Mouse (Mus musculus) spleen, postnatal 0 days (tissue): ENCODE measurements around the gene Golga3. TPM values are rescaled to one million over a fixed set of nuclear protein-coding genes. Genes with fewer than 3 reads are reported as not detected.

Experiments used
- polyA plus RNA-seq: library from polyadenylated mRNA; unstranded; fragments of >200 nt; fragmentation: Nextera tagmentation; extraction: Ambion mirVana; gene quantifications from 2 replicates; pipeline ENCODE4 v1.2.1, GENCODE M21; 2015

Gene Golga3
- 7.4 TPM in 2 replicates for polyA plus RNA-seq

GRCm38 (mm10) chr5:110176362-110177020 lies at the start of gene Golga3:
Gene Golga3 (plus strand): TSS chr5:110176701.

GRCm38 (mm10) chr5:110135293-110136086 lies 41.0 kb upstream of the Golga3 start, which contains the start of gene Chfr:
Gene Chfr (plus strand): TSS chr5:110135842.

GRCm38 (mm10) chr5:110230780-110231461 lies 54.4 kb downstream of the Golga3 start, which contains the start of gene Ankle2:
Gene Ankle2 (plus strand): TSS chr5:110231004.

GRCm38 (mm10) chr5:110269141-110270101 lies 92.9 kb downstream of the Golga3 start, which contains the start of gene Pgam5:
Gene Pgam5 (minus strand): TSS chr5:110269913.

Other genes starting within 250 kb of the Golga3 start
- 15.3 and 16.2 TPM in 2 replicates for gene Zfp932, start 180.2 kb upstream of the Golga3 start, polyA plus RNA-seq
- gene Gm17655, start 104.2 kb upstream of the Golga3 start, polyA plus RNA-seq = 1.6 and 1.8 TPM in 2 replicates
- 0.41 and 0.61 TPM in 2 replicates for gene Gm35315, start 82.3 kb upstream of the Golga3 start, polyA plus RNA-seq
- 0.36 and 0.49 TPM in 2 replicates for gene Plcxd1, start 76.7 kb upstream of the Golga3 start, polyA plus RNA-seq
- gene Gtpbp6, start 68.5 kb upstream of the Golga3 start, polyA plus RNA-seq = 13.4 and 17.1 TPM in 2 replicates
- 2.4 and 3.0 TPM in 2 replicates for gene Zfp605, start 66.6 kb upstream of the Golga3 start, polyA plus RNA-seq
- gene Chfr, start 40.9 kb upstream of the Golga3 start, polyA plus RNA-seq = 26.3 and 26.4 TPM in 2 replicates
- 16.2 and 18.0 TPM in 2 replicates for gene Ankle2, start 54.3 kb downstream of the Golga3 start, polyA plus RNA-seq
- 33.9 and 34.5 TPM in 2 replicates for gene Pgam5, start 93.2 kb downstream of the Golga3 start, polyA plus RNA-seq
- 12.9 and 13.6 TPM in 2 replicates for gene Pxmp2, start 109.5 kb downstream of the Golga3 start, polyA plus RNA-seq
- 18.9 and 20.6 TPM in 2 replicates for gene Pole, start 109.6 kb downstream of the Golga3 start, polyA plus RNA-seq
- 0.22 and 0.34 TPM in 2 replicates for gene P2rx2, start 166.5 kb downstream of the Golga3 start, polyA plus RNA-seq
- not detected in 2 replicates for gene Lrcol1, start 168.0 kb downstream of the Golga3 start, polyA plus RNA-seq